Mouse (Mus musculus) MEL (cell line): Measurements from ENCODE around the gene Rnf115.

Experiments
- CHD1 ChIP-seq: IDR thresholded peaks from 2 replicates; pipeline ENCODE4 v1.6.1; 2012; ENCODE audit warnings: low read depth, mild to moderate bottlenecking, inconsistent platforms, low read length, improper control_type of control experiment
- CTCF ChIP-seq, 3 experiments: IDR thresholded peaks in 2 of 3; conservative IDR thresholded peaks in 1 of 3; 2 replicates each; pipeline ENCODE4 v1.5.1; 2011 to 2012; ENCODE audit warnings: low read length in 3 of 3, low read depth in 2 of 3, mild to moderate bottlenecking in 2 of 3, improper control_type of control experiment in 1 of 3, inconsistent platforms in 1 of 3, mixed read lengths in 1 of 3, moderate library complexity in 1 of 3; ENCODE audit not compliant: control insufficient read depth in 1 of 3, insufficient read depth in 1 of 3, poor library complexity in 1 of 3, severe bottlenecking in 1 of 3
- EP300 ChIP-seq, 2 experiments: IDR thresholded peaks; 2 replicates each; pipeline ENCODE4 v1.6.1; 2011; ENCODE audit warnings: improper control_type of control experiment in 2 of 2, low read length in 2 of 2, low read depth in 1 of 2, mild to moderate bottlenecking in 1 of 2
- ETS1 ChIP-seq: IDR thresholded peaks from 2 replicates; pipeline ENCODE4 v1.6.1; 2012; ENCODE audit warnings: low read depth, mild to moderate bottlenecking, inconsistent platforms, low read length, improper control_type of control experiment, moderate library complexity
- GABPA ChIP-seq: IDR thresholded peaks from 2 replicates; pipeline ENCODE4 v1.6.1; 2012; ENCODE audit warnings: low read depth, mild to moderate bottlenecking, inconsistent platforms, low read length, improper control_type of control experiment, moderate library complexity
- GATA1 ChIP-seq: IDR thresholded peaks from 2 replicates; pipeline ENCODE4 v1.6.1; 2011; ENCODE audit warnings: low read depth, low read length, improper control_type of control experiment
- MAFK ChIP-seq: IDR thresholded peaks from 2 replicates; pipeline ENCODE4 v1.6.1; 2011; ENCODE audit warnings: low read depth, mild to moderate bottlenecking, low read length, improper control_type of control experiment, borderline replicate concordance
- MAX ChIP-seq: IDR thresholded peaks from 2 replicates; pipeline ENCODE4 v1.6.1; 2011; ENCODE audit warnings: low read length, improper control_type of control experiment
- NRF1 ChIP-seq: IDR thresholded peaks from 2 replicates; pipeline ENCODE4 v1.6.1; 2014; ENCODE audit warnings: low read depth, mild to moderate bottlenecking, inconsistent platforms, low read length, improper control_type of control experiment, moderate library complexity; ENCODE audit not compliant: poor library complexity, insufficient read depth, severe bottlenecking
- POLR2A ChIP-seq, 2 experiments: IDR thresholded peaks; 2 replicates each; pipeline ENCODE4 v1.6.1; 2011 to 2012; ENCODE audit warnings: low read length in 2 of 2, mild to moderate bottlenecking in 2 of 2, control low read depth in 1 of 2, improper control_type of control experiment in 1 of 2, low read depth in 1 of 2, moderate library complexity in 1 of 2; ENCODE audit not compliant: control insufficient read depth in 1 of 2, insufficient read depth in 1 of 2, poor library complexity in 1 of 2
- SIN3A ChIP-seq: IDR thresholded peaks from 2 replicates; pipeline ENCODE4 v1.6.1; 2012; ENCODE audit warnings: low read length, improper control_type of control experiment, inconsistent platforms
- TAL1 ChIP-seq: IDR thresholded peaks from 2 replicates; pipeline ENCODE4 v1.6.1; 2012; ENCODE audit warnings: mild to moderate bottlenecking, inconsistent platforms, low read length, moderate library complexity, mixed read lengths
- ZC3H11A ChIP-seq: IDR thresholded peaks from 2 replicates; pipeline ENCODE4 v1.6.1; 2012; ENCODE audit warnings: low read depth, mild to moderate bottlenecking, inconsistent platforms, low read length, improper control_type of control experiment
- ZKSCAN1 ChIP-seq: IDR thresholded peaks from 2 replicates; pipeline ENCODE4 v1.6.1; 2012; ENCODE audit warnings: low read depth, mild to moderate bottlenecking, inconsistent platforms, low read length, improper control_type of control experiment, moderate library complexity

DNA sequence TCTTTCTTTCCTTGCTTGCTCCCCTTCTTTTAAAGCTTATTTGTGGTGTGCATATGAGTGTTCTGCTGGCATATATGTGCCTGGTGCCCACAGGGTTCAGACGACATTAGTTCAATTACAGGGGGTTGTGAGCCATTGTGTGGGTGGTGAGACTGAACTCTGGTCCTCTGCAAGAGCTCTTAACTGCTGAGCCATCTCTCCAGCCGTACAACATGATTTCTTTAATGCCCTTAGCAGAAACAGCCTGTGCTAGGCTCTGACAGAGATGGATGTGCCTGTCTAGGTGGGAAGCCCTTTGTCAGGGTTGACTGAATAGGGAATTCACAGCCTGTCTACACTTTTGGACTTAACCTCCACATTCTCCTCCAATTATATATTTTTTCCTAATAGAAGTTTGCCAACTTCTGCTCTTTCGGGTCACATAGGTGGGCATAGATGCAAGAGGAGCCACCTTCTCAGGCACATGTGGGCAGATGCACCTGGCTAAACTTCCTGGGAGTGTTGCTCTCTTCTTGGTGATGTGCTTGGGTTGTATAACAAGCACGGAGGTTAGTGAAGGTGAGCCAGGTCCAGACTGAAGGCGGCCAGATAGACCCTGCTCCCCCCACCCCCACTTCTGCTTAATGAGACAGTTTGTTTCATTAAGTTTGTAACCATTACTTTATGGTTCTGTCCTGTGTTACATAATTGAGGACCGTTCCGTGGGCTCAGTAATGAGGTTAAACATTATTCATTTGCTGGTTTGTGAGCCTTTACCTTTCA lies 107.3 kb downstream of the Rnf115 start:
- no peak for TF ChIP-seq CTCF (IDR thresholded peaks at IDR 0.05 in 2 of 3, conservative IDR thresholded peaks at IDR 0.05 in 1 of 3; ENCODE audit: control insufficient read depth in 1 of 3, insufficient read depth in 1 of 3, low read depth in 2 of 3, low read length in 3 of 3, poor library complexity in 1 of 3, severe bottlenecking in 1 of 3)
- TF ChIP-seq EP300 (IDR thresholded peaks at IDR 0.05; ENCODE audit: low read depth in 1 of 2, low read length in 2 of 2) = no peak
- no peak for TF ChIP-seq MAFK
- no peak for TF ChIP-seq POLR2A (IDR thresholded peaks at IDR 0.05; ENCODE audit: control insufficient read depth in 1 of 2, insufficient read depth in 1 of 2, low read depth in 1 of 2, low read length in 2 of 2, poor library complexity in 1 of 2)
- no peak for TF ChIP-seq GATA1
- no peak for TF ChIP-seq SIN3A
- TF ChIP-seq CHD1 = no peak
- TF ChIP-seq TAL1 = no peak
- TF ChIP-seq MAX = no peak
- no peak for TF ChIP-seq GABPA
- TF ChIP-seq ETS1 = no peak
- no peak for TF ChIP-seq NRF1
- TF ChIP-seq ZKSCAN1 = no peak
- TF ChIP-seq ZC3H11A = no peak
